8 mouse cellular contexts compared by ENCODE assay signal in the genomic region with DNA sequence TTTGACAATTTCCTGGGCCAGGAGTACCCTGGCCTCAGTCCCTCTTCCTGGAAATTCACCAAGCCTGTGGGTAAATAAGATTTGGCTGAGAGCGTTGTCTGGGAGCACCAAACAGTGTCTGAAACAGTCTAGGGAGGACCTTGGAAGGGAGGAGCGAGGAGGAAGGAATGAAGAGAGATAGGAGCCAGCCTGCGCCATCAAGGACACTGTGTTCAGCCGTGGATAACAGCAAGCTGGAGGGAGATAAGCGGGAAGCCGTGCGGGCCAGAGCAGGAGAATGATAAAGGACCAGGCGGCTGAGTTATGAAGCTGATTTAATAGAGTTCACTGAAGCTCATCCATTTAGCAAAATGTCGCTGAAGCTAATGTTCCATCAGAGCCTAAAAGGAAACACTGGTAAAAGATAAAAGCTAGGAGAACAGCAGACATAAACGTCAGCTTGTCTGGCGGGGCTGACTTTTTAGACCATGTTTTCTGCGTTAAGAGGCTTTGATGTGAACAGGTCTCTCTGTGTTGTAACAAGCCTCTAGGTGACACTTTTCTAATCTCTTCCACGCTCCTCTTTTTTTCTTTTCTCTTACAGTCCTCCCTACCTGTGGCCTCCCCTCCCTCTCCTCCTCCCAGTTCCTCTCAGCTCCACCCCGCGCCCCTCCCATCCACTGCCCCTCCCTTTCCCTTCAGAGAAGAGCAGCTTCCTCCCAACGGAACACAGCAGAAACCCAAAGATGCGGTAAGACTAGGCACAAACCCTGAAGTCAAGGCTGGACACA. TPM values are rescaled to one million over a fixed set of nuclear protein-coding genes. Genes with fewer than 3 reads are reported as not detected.
DNase-seq lines count a peak whose midpoint lies in the region; ATAC-seq and TF ChIP-seq lines count a peak whose summit lies in the region.

No protein-coding gene starts in this region.

- H3K4me2 ChIP-seq in heart, embryonic 11.5 days, result peak overlapping the region; percentile 72
- H3K4me2 ChIP-seq in lung, postnatal 0 days (replicated peaks; ENCODE audit: low read depth, low read length), result peak overlapping the region; percentile 53

- DNase-seq in spleen, adult 18-20 months, result peak; percentile 34 to 53
- no peak for DNase-seq in spleen, adult 12 weeks (ENCODE audit: low spot score)
- DNase-seq in cerebellum, postnatal 36 days, result peak; percentile 65 to 75
- peak; percentile 48 for DNase-seq in kidney, adult 9 months
- DNase-seq in lung, postnatal 0 days (ENCODE audit: low spot score), result peak; percentile 74
- DNase-seq in right cerebral cortex, adult 18-20 months, result no peak

- peak overlapping the region; percentile 59 for H3K9ac ChIP-seq in heart, embryonic 11.5 days (ENCODE audit: low read depth, low read length)
- no peak overlapping the region for H3K9ac ChIP-seq in lung, postnatal 0 days (replicated peaks; ENCODE audit: low read depth)

- no peaks in the 10 kb centered on the region for H3K36me3 ChIP-seq in heart, embryonic 11.5 days (ENCODE audit: control insufficient read depth, insufficient read depth, low read length)
- H3K36me3 ChIP-seq in lung, postnatal 0 days (ENCODE audit: insufficient read depth, low read length), result no peaks in the 10 kb centered on the region
- no peaks in the 10 kb centered on the region for H3K36me3 ChIP-seq in small intestine, adult 2 months (ENCODE audit: control insufficient read depth, insufficient read depth, low read length)

- peak overlapping the region; percentile 5; the same call in 1 of the 2 replicates for H3K27ac ChIP-seq in heart, embryonic 11.5 days (ENCODE audit: low read depth, low read length)
- H3K27ac ChIP-seq in lung, postnatal 0 days (ENCODE audit: low read length), result peak overlapping the region; percentile 57
- H3K27ac ChIP-seq in small intestine, adult 2 months (ENCODE audit: insufficient read depth, low read depth, low read length), result peak overlapping the region; percentile 83

- H3K4me1 ChIP-seq in heart, embryonic 11.5 days (ENCODE audit: control insufficient read depth, insufficient read depth, low read length), result peaks cover 21% of the 10 kb centered on the region
- peaks cover 6% of the 10 kb centered on the region for H3K4me1 ChIP-seq in lung, postnatal 0 days (ENCODE audit: insufficient read depth, low read depth, low read length)
- peaks cover 16% of the 10 kb centered on the region; the same call in 1 of the 2 replicates for H3K4me1 ChIP-seq in small intestine, adult 2 months (ENCODE audit: control insufficient read depth, insufficient read depth, insufficient read length, low read length)

- H3K27me3 ChIP-seq in heart, embryonic 11.5 days (ENCODE audit: control insufficient read depth, insufficient read depth, low read length), result no peaks in the 10 kb centered on the region
- H3K27me3 ChIP-seq in lung, postnatal 0 days (replicated peaks; ENCODE audit: insufficient read depth, low read length), result no peaks in the 10 kb centered on the region
- H3K27me3 ChIP-seq in small intestine, adult 2 months (ENCODE audit: control insufficient read depth, insufficient read depth, low read length), result no peaks in the 10 kb centered on the region

- no peak for TF ChIP-seq CTCF in lung, postnatal 0 days (IDR thresholded peaks at IDR 0.05)
- TF ChIP-seq CTCF in small intestine, adult 2 months (IDR thresholded peaks at IDR 0.05; ENCODE audit: extremely low read depth, insufficient read length, insufficient replicate concordance, low read depth, low read length), result no peak

- no peaks in the 10 kb centered on the region for H3K9me3 ChIP-seq in heart, embryonic 11.5 days (replicated peaks; ENCODE audit: control insufficient read depth, low read length)
- H3K9me3 ChIP-seq in lung, postnatal 0 days (ENCODE audit: low read length), result no peaks in the 10 kb centered on the region

- TF ChIP-seq POLR2A in small intestine, adult 2 months (IDR thresholded peaks at IDR 0.05; ENCODE audit: low read depth, low read length), result peak; percentile 49; the same call in 1 of the 2 replicates

- ATAC-seq in heart, embryonic 11.5 days (replicated peaks; ENCODE audit: insufficient number of reproducible peaks, low FRiP score, low TSS enrichment), result no peak
- ATAC-seq in lung, postnatal 0 days, result peak; percentile 79

- TF ChIP-seq EP300 in lung, postnatal 0 days (IDR thresholded peaks at IDR 0.05), result no peak

- 2% methylated on average over 17 of the region's 17 CpGs for WGBS in heart, embryonic 11.5 days (ENCODE audit: insufficient replicate concordance)
- WGBS in lung, postnatal 0 days, result 7% methylated on average over 17 of the region's 17 CpGs
- WGBS in small intestine, adult 2 months, result 10% methylated on average over 17 of the region's 17 CpGs

- peak overlapping the region; percentile 41 for H3K4me3 ChIP-seq in heart, embryonic 11.5 days (ENCODE audit: low read depth, low read length)
- H3K4me3 ChIP-seq in lung, postnatal 0 days (ENCODE audit: low read depth, low read length), result peak overlapping the region; percentile 31
- peak overlapping the region; percentile 55 for H3K4me3 ChIP-seq in small intestine, adult 2 months (ENCODE audit: low read depth, low read length)

RNA-seq across cellular contexts. Expression of gene Map3k9, which starts 26.0 kb away (rescaled TPM):
- 0.04 and 0.52 TPM in 2 replicates for polyA plus RNA-seq in heart, embryonic 11.5 days (2014; fragmentation: Nextera tagmentation; extraction: Ambion mirVana)
- 3.3 and 3.6 TPM in 2 replicates for polyA plus RNA-seq in lung, postnatal 0 days (2015; fragmentation: Nextera tagmentation; extraction: Ambion mirVana)
- polyA plus RNA-seq in small intestine, adult 2 months (2012; rRNA removed), result 3.1 and 4.8 TPM in 2 replicates

RNA-seq across cellular contexts. Expression of gene Pcnx, which starts 52.9 kb away (rescaled TPM):
- polyA plus RNA-seq in heart, embryonic 11.5 days (2014; fragmentation: Nextera tagmentation; extraction: Ambion mirVana), result 13.9 and 16.2 TPM in 2 replicates
- 12.8 and 13.5 TPM in 2 replicates for polyA plus RNA-seq in lung, postnatal 0 days (2015; fragmentation: Nextera tagmentation; extraction: Ambion mirVana)
- polyA plus RNA-seq in small intestine, adult 2 months (2012; rRNA removed), result 13.0 and 29.1 TPM in 2 replicates

Comparison
In these comparisons a context has a peak if more than half of its experiments do, and no peak if none do; other contexts are left out.
1. DNase-seq: peak in spleen, adult 18-20 months (2 of 2), cerebellum, postnatal 36 days (2 of 2), kidney, adult 9 months (single experiment) and lung, postnatal 0 days (single experiment); none in spleen, adult 12 weeks (single experiment) and right cerebral cortex, adult 18-20 months (single experiment).
2. H3K27ac ChIP-seq: peak in every context shown above with its lines; median percentile 83 in small intestine, adult 2 months; 57 in lung, postnatal 0 days; 5 in heart, embryonic 11.5 days.
3. Peak in every context shown above with its lines, with median percentiles within 50 percentile points of each other: H3K4me3 ChIP-seq.